ENCODE assay signal across 8 mouse cellular contexts in the genomic region with DNA sequence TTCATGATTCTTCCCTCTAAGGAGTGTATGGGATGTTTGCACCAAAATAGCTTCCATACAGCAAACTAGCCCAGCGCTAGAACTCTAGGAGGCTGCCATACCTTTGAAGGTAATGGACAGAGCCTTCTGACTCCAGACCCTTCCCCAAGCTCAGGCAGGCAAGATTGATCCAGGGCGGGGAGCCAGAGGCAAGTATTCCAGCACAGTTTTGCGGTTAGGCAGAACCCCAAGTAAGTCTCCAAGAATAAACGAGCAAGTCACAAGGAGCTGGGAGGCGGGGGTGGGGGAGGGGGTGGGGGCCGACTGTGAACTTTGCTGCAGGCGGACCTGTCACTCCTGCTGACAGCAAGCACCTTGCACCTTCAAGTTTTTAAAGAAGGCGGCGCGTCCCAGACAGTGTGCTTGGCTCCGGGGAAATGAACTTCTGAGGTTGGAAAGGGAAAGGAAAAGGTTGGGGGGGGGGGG. TPM values are rescaled to one million over a fixed set of nuclear protein-coding genes. Genes with fewer than 3 reads are reported as not detected.
A peak's percentile ranks its signal among the peaks of the same experiment; 100 is the strongest.
DNase-seq lines count a peak whose midpoint lies in the region; ATAC-seq and TF ChIP-seq lines count a peak whose summit lies in the region.

No protein-coding gene starts in this region.

- intact Hi-C loops in heart, adult 2 months (cut with DNase I): loop anchor here (5.0 to 10.0 kb wide), 4 partner anchors 49 to 353 kb away; partner anchors contain the start of gene Jmy
- intact Hi-C loops in heart, postnatal 25 days (cut with DNase I): loop anchor here (5.0 kb wide), 4 partner anchors 98 to 468 kb away; no protein-coding TSS in a partner anchor
- intact Hi-C loops in gastrocnemius, adult 2 months (cut with DNase I): loop anchor here (5.0 to 10.0 kb wide), 3 partner anchors 163 to 392 kb away; partner anchors contain the start of gene Jmy

- no peak for TF ChIP-seq POLR2A in heart, adult 2 months (IDR thresholded peaks at IDR 0.05; ENCODE audit: insufficient read depth, low read depth, low read length)

- H3K4me2 ChIP-seq in neural tube, embryonic 13.5 days: peak overlapping the region; percentile 86

- TF ChIP-seq EP300 in heart, adult 2 months (IDR thresholded peaks at IDR 0.05; ENCODE audit: insufficient read depth, low read depth, low read length): no peak

- peaks cover 4% of the 10 kb centered on the region for H3K4me1 ChIP-seq in heart, adult 2 months (ENCODE audit: control insufficient read depth, insufficient read depth, low read length)
- no peaks in the 10 kb centered on the region; a peak in 1 of 4 replicates for H3K4me1 ChIP-seq in ES-E14 (ENCODE audit: control insufficient read depth in 2 of 2, insufficient read depth in 2 of 2, low read length in 2 of 2, poor library complexity in 1 of 2)
- H3K4me1 ChIP-seq in limb, embryonic 10.5 days: peaks cover 18% of the 10 kb centered on the region
- peaks cover 16% of the 10 kb centered on the region for H3K4me1 ChIP-seq in neural tube, embryonic 13.5 days (replicated peaks)

- H3K36me3 ChIP-seq in heart, adult 2 months (ENCODE audit: control insufficient read depth, insufficient read depth, low read length): no peaks in the 10 kb centered on the region; the same call in none of the 2 replicates
- peaks cover 2% of the 10 kb centered on the region for H3K36me3 ChIP-seq in ES-E14 (ENCODE audit: control insufficient read depth, insufficient read depth, low read length, poor library complexity, severe bottlenecking)
- peaks cover 15% of the 10 kb centered on the region for H3K36me3 ChIP-seq in limb, embryonic 10.5 days
- H3K36me3 ChIP-seq in neural tube, embryonic 13.5 days: peaks cover 11% of the 10 kb centered on the region; the same call in 1 of the 2 replicates

- H3K27me3 ChIP-seq in heart, adult 2 months (ENCODE audit: control insufficient read depth, insufficient read depth, low read length): no peaks in the 10 kb centered on the region
- no peaks in the 10 kb centered on the region for H3K27me3 ChIP-seq in limb, embryonic 10.5 days (ENCODE audit: low read depth, poor library complexity, severe bottlenecking)
- H3K27me3 ChIP-seq in neural tube, embryonic 13.5 days: no peaks in the 10 kb centered on the region

- peak overlapping the region; percentile 48 for H3K4me3 ChIP-seq in heart, adult 2 months
- peak overlapping the region; percentile 70 to 74 for H3K4me3 ChIP-seq in ES-E14 (ENCODE audit: insufficient read depth in 1 of 2, low read depth in 1 of 2, low read length in 2 of 2, poor library complexity in 1 of 2, severe bottlenecking in 1 of 2)
- peak overlapping the region; percentile 88 for H3K4me3 ChIP-seq in gastrocnemius, adult 2 months
- H3K4me3 ChIP-seq in limb, embryonic 10.5 days: peak overlapping the region; percentile 58
- H3K4me3 ChIP-seq in neural tube, embryonic 13.5 days: peak overlapping the region; percentile 46

- H3K27ac ChIP-seq in heart, adult 2 months: peak overlapping the region; percentile 90
- no peak overlapping the region for H3K27ac ChIP-seq in ES-E14 (ENCODE audit: insufficient read depth, low read depth, low read length, poor library complexity, severe bottlenecking)
- peak overlapping the region; percentile 98 for H3K27ac ChIP-seq in gastrocnemius, adult 2 months
- peak overlapping the region; percentile 72 for H3K27ac ChIP-seq in limb, embryonic 10.5 days
- H3K27ac ChIP-seq in neural tube, embryonic 13.5 days (replicated peaks): no peak overlapping the region

- H3K9ac ChIP-seq in heart, adult 2 months (ENCODE audit: low read depth, low read length): peak overlapping the region; percentile 86
- H3K9ac ChIP-seq in ES-E14 (ENCODE audit: insufficient read depth, low read depth, low read length, poor library complexity, severe bottlenecking): no peak overlapping the region
- H3K9ac ChIP-seq in neural tube, embryonic 13.5 days: peak overlapping the region; percentile 73

- peak; percentile 42 for ATAC-seq in neural tube, embryonic 13.5 days (ENCODE audit: low read depth)

- 22% methylated on average over 11 of the region's 11 CpGs for WGBS in heart, adult 2 months
- WGBS in limb, embryonic 10.5 days: 22% methylated on average over 11 of the region's 11 CpGs
- 28% methylated on average over 11 of the region's 11 CpGs for WGBS in neural tube, embryonic 13.5 days

- no peak for TF ChIP-seq CTCF in heart, adult 2 months (IDR thresholded peaks at IDR 0.05)
- no peak for TF ChIP-seq CTCF in gastrocnemius, adult 2 months (IDR thresholded peaks at IDR 0.05)

- DNase-seq in heart, adult 2 months: peak; percentile 34 to 47
- no peak for DNase-seq in heart, postnatal 25 days (ENCODE audit: low spot score)
- no peak for DNase-seq in ES-E14 (ENCODE audit: low read depth, low spot score)
- peak; percentile 73 for DNase-seq in gastrocnemius, adult 2 months
- DNase-seq in limb, embryonic 10.5 days (ENCODE audit: low spot score): peak; percentile 34
- DNase-seq in urinary bladder, postnatal 36 days (ENCODE audit: low spot score in 2 of 2): no peak
- DNase-seq in MN1 (ENCODE audit: low spot score): no peak

- H3K9me3 ChIP-seq in ES-E14 (ENCODE audit: control insufficient read depth, insufficient read depth, low read depth, low read length): no peaks in the 10 kb centered on the region; the same call in 1 of the 2 replicates
- H3K9me3 ChIP-seq in limb, embryonic 10.5 days (replicated peaks): no peaks in the 10 kb centered on the region
- H3K9me3 ChIP-seq in neural tube, embryonic 13.5 days: no peaks in the 10 kb centered on the region

- no peaks in the 10 kb centered on the region for H3K79me2 ChIP-seq in heart, adult 2 months (replicated peaks; ENCODE audit: control insufficient read depth, insufficient read depth, low read length)

- in situ Hi-C loops in ES-E14 (cut with MboI; ENCODE audit: low sequenced_read_pairs in 2 of 2, unreplicated experiment in 2 of 2): no loop called here

TF ChIP-seq in ES-E14, 5 proteins besides CTCF, POLR2A, EP300 and RAD21:
- no peak for TF ChIP-seq ZNF384 (IDR thresholded peaks at IDR 0.05; ENCODE audit: low read depth, low read length)

RNA-seq across cellular contexts. Expression of gene Cmya5, which starts 0.7 kb away (rescaled TPM):
- 100 to 1,000 TPM; 335 to 392 TPM for total RNA-seq in heart, adult 2 months (2021)
- polyA plus RNA-seq in heart, adult 2 months (2012; rRNA removed): 46.3 and 76.5 TPM in 2 replicates
- total RNA-seq in heart, postnatal 25 days (2021): 100 to 1,000 TPM; 286 to 303 TPM
- total RNA-seq in ES-E14 (2012; rRNA removed): 0.49 and 0.63 TPM in 2 replicates
- total RNA-seq in gastrocnemius, adult 2 months (2021): 1,000 to 10,000 TPM; 1,090 to 1,382 TPM
- 0.01 and 0.03 TPM in 2 replicates for polyA plus RNA-seq in limb, embryonic 10.5 days (2016; fragmentation: Nextera tagmentation; extraction: Ambion mirVana)
- 0.11 and 0.14 TPM in 2 replicates for polyA plus RNA-seq in neural tube, embryonic 13.5 days (2015; fragmentation: Nextera tagmentation; extraction: Ambion mirVana)

RNA-seq across cellular contexts. Expression of gene Tent2, which starts 48.3 kb away (rescaled TPM):
- total RNA-seq in heart, adult 2 months (2021): 10 to 100 TPM; 13.1 to 14.6 TPM
- polyA plus RNA-seq in heart, adult 2 months (2012; rRNA removed): 9.7 and 20.8 TPM in 2 replicates
- total RNA-seq in heart, postnatal 25 days (2021): 10 to 100 TPM; 12.0 to 12.3 TPM
- total RNA-seq in ES-E14 (2012; rRNA removed): 19.3 and 27.9 TPM in 2 replicates
- total RNA-seq in gastrocnemius, adult 2 months (2021): 10 to 100 TPM; 10.2 to 12.4 TPM
- polyA plus RNA-seq in limb, embryonic 10.5 days (2016; fragmentation: Nextera tagmentation; extraction: Ambion mirVana): 67.6 and 76.8 TPM in 2 replicates
- polyA plus RNA-seq in neural tube, embryonic 13.5 days (2015; fragmentation: Nextera tagmentation; extraction: Ambion mirVana): 43.3 and 48.3 TPM in 2 replicates

Comparison
In these comparisons a context has a peak if more than half of its experiments do, and no peak if none do; other contexts are left out.
1. DNase-seq: peak in heart, adult 2 months (2 of 2), gastrocnemius, adult 2 months (single experiment) and limb, embryonic 10.5 days (single experiment); none in heart, postnatal 25 days (single experiment), ES-E14 (single experiment), urinary bladder, postnatal 36 days (0 of 2) and MN1 (single experiment).
2. H3K27ac ChIP-seq: peak in heart, adult 2 months (single experiment), gastrocnemius, adult 2 months (single experiment) and limb, embryonic 10.5 days (single experiment); none in ES-E14 (single experiment) and neural tube, embryonic 13.5 days (single experiment).
3. RNA of gene Cmya5, which starts 0.7 kb away (total RNA-seq): 1,090 to 1,382 TPM in gastrocnemius, adult 2 months, 335 to 392 TPM in heart, adult 2 months and 286 to 303 TPM in heart, postnatal 25 days; 0.49 to 0.63 TPM in ES-E14; every median in the first group is over 100 times any median in the second.
4. Peak in every context shown above with its lines, with median percentiles within 50 percentile points of each other: H3K4me3 ChIP-seq.